Mouse (Mus musculus): ENCODE results near the gene Xlr4b.

DNA sequence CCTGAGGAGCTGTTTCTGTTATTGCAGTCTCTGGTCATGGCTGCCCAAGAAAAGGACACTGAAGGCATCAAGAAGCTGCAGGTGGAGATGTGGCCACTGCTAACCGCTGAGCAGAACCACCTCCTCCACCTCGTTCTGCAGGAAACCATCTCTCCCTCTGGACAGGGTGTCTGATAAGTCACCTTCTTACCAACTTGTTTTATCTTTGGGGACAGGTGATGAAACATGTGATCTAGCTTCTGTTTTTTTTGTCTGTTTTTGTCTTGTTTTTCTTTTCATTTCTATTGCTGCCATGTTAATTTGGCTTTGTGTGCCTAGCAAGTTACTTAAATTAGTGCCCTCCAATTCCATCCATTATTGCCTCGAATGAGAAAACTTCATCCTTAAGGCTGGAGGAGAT is 15.2 kb downstream of the Xlr4b start:
- TF ChIP-seq POLR2A (IDR thresholded peaks at IDR 0.05; ENCODE audit: borderline replicate concordance, control insufficient read depth, low read depth, low read length) (no peak), CTCF (IDR thresholded peaks at IDR 0.05; ENCODE audit: control insufficient read depth, insufficient read depth, low read length) (no peak)

Data from bone marrow, adult 2 months (tissue).